Mouse (Mus musculus) testis, adult 2 months (tissue): ENCODE measurements around the gene Mylk.

ENCODE experiments used
- CTCF ChIP-seq: fragments of 200-500 bp; IDR thresholded peaks from 2 replicates; pipeline ENCODE4 v1.5.1; 2012; ENCODE audit warnings: low read depth, mild to moderate bottlenecking, inconsistent platforms, low read length, moderate library complexity; ENCODE audit not compliant: control insufficient read depth, insufficient read depth, insufficient replicate concordance
- POLR2A ChIP-seq: fragments of 200-500 bp; IDR thresholded peaks from 2 replicates; pipeline ENCODE4 v1.6.1; 2012; ENCODE audit warnings: low read depth, mild to moderate bottlenecking, inconsistent platforms, low read length, moderate library complexity; ENCODE audit not compliant: control insufficient read depth

DNA sequence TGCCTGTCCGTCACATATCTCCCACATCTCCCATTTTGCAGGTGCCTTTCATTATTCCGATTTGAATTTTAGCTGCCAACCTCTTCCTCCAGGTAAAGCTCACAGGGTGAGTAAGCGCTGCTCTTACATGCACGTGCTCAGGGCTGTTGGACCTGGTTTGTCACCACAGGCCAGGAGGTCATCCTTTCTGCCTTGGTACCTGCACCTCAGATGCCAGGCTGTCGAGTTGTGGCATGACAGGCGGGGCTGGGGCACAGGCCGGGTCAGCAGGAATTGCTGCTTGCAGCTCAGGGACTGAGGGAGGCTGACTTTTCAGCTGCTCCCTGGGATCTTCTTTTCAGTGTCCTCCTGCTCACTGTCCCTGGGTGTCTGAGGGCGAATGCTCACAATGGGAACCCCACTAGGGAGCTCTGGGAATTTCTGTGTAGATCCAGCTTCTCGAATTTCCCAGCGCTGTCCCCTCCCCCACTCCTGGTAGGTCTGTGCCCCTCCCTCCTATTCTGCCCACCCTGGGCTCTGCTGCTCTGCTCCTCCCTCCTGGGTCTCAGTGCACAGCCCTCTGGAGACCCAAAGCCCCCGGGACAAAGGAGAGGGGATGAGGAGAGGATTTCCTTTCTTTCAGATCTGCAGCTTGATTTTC is 3.2 kb downstream of the Mylk start:
- TF ChIP-seq CTCF (no peak), POLR2A (no peak)
